Mouse (Mus musculus) intestine, embryonic 16.5 days (tissue): ENCODE measurements at regions not wholly inside any gene's neighbourhood (a gene's known extent, or its start where the extent isn't known, plus 50 kb on each side); places are given as distances from the start of the nearest gene placed in this dataset.

ENCODE experiments used
- ATAC-seq: fragments of 200-750 bp; cut with Nextera tagmentation; 2 replicates; pipeline ENCODE4 v1.8.0; 2017; ENCODE audit warnings: moderate TSS enrichment, moderate library complexity
- H3K27ac ChIP-seq: fragments of 300-500 bp; sonication (generic); 2 replicates; pipeline ENCODE4 v1.5.1; 2014; ENCODE audit warnings: mild to moderate bottlenecking, low read length
- H3K27me3 ChIP-seq: fragments of 300-500 bp; sonication (generic); replicated peaks from 2 replicates; pipeline ENCODE4 v1.6.1; 2014; ENCODE audit warnings: low read length, control low read depth, mixed read lengths; ENCODE audit not compliant: control insufficient read depth, insufficient read depth
- H3K36me3 ChIP-seq: fragments of 300-500 bp; sonication (generic); 2 replicates; pipeline ENCODE4 v1.6.1; 2014; ENCODE audit warnings: low read length, control low read depth; ENCODE audit not compliant: control insufficient read depth, insufficient read depth
- H3K4me1 ChIP-seq: fragments of 300-500 bp; sonication (generic); 2 replicates; pipeline ENCODE4 v1.6.1; 2014; ENCODE audit warnings: low read length, control low read depth, mixed read lengths; ENCODE audit not compliant: control insufficient read depth, insufficient read depth
- H3K4me2 ChIP-seq: fragments of 300-500 bp; sonication (generic); 2 replicates; pipeline ENCODE4 v1.6.1; 2014; ENCODE audit warnings: low read depth, low read length, control low read depth
- H3K4me3 ChIP-seq: fragments of 300-500 bp; sonication (generic); 2 replicates; pipeline ENCODE4 v1.5.1; 2014; ENCODE audit warnings: mild to moderate bottlenecking, low read length
- H3K9ac ChIP-seq: fragments of 300-500 bp; sonication (generic); 2 replicates; pipeline ENCODE4 v1.6.1; 2014; ENCODE audit warnings: low read depth, low read length
- H3K9me3 ChIP-seq: fragments of 300-500 bp; sonication (generic); 2 replicates; pipeline ENCODE4 v1.6.1; 2016; ENCODE audit warnings: low read length, control low read depth; ENCODE audit not compliant: control insufficient read depth
- WGBS: fragments of 180-500 bp; shearing (Covaris S2); extraction: QIAGEN DNeasy Blood & Tissue Kit; methylation state at CpG from one replicate; pipeline ENCODE4 v1.1.7; 2014; 5-methylcytosine and 5-hydroxymethylcytosine counted together

DNA sequence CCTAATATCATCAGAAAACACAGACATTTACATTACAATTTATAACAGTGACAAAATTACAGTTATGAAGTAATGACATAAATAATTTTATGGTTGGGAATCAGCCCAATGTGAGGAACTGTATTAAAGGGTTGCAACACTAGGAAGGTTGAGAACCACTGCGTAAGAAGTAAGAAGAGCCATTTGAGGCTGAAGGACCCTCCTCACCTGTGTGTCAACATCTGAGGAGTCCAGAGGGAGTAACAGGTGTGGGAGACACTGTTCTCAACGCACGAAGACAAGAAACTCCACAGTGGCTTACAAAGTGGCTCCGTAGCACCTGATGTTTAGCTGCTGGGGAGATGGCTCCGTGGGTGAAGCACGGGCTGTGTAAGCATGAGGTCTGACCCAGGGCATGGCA, 88.5 kb upstream of the Ercc6l2 start:
- no peak overlapping the region for H3K4me2 ChIP-seq
- H3K36me3 ChIP-seq: no peaks in the 10 kb centered on the region
- H3K27ac ChIP-seq: no peak overlapping the region
- no peak for ATAC-seq
- no peak overlapping the region for H3K4me3 ChIP-seq
- no peaks in the 10 kb centered on the region for H3K27me3 ChIP-seq
- WGBS: 83% methylated on average over 6 of the region's 6 CpGs
- H3K9ac ChIP-seq: no peak overlapping the region
- no peaks in the 10 kb centered on the region for H3K9me3 ChIP-seq
- 0 out of 2 replicates have a peak, but pooled peaks cover 5% of the 10 kb centered on the region for H3K4me1 ChIP-seq

DNA sequence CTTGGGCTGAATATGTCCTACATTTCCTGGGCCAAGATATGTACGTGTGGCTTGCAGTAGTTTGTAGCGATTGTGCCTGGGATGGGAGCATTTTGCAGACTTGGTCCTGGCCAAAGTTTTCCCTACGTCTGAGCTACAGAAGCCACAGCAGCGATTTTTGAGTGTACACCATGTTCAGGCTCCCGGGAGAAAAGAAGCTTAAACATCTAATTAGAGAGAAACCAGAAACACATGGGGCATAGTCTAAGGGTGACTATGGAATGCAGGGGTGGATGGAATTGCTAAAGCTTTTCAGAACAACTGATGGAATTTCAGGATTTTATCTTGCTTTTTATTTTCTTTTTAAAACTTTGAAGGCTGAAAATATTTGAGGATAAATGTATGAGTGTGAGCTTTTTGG, 79.3 kb upstream of the Ercc6l2 start:
- 80% methylated on average over 5 of the region's 5 CpGs for WGBS
- Histone ChIP-seq H3K4me1 (no peaks in the 10 kb centered on the region), H3K27me3 (no peaks in the 10 kb centered on the region), H3K36me3 (no peaks in the 10 kb centered on the region), H3K9ac (no peak overlapping the region), H3K9me3 (no peaks in the 10 kb centered on the region), H3K27ac (no peak overlapping the region), H3K4me3 (no peak overlapping the region), H3K4me2 (no peak overlapping the region)
- no peak for ATAC-seq

DNA sequence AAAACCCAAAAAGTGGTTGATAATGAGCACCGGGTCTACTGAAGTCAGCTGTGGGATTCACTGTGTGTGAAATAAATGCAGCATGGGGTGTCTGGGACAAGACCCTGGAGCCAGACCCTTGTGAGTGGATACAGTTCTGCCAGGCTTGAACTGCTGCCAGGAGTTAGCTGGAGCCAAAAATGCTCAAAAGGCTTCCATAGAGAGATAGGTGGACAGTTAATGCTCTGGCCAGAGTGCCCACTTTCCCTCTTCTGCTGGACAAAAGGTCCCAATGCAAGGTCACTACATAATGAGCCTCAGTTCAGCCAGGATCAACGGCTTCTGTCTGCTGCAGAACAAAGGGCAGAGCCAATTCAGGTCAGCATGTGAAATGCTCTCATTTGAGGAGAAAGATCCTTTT, 73.2 kb upstream of the Ercc6l2 start:
- ATAC-seq: no peak
- Histone ChIP-seq H3K27me3 (no peaks in the 10 kb centered on the region), H3K9me3 (no peaks in the 10 kb centered on the region), H3K4me1 (no peaks in the 10 kb centered on the region), H3K36me3 (no peaks in the 10 kb centered on the region), H3K4me2 (no peak overlapping the region), H3K4me3 (no peak overlapping the region), H3K27ac (no peak overlapping the region), H3K9ac (no peak overlapping the region)
- WGBS: 65% methylated on average over 2 of the region's 2 CpGs

DNA sequence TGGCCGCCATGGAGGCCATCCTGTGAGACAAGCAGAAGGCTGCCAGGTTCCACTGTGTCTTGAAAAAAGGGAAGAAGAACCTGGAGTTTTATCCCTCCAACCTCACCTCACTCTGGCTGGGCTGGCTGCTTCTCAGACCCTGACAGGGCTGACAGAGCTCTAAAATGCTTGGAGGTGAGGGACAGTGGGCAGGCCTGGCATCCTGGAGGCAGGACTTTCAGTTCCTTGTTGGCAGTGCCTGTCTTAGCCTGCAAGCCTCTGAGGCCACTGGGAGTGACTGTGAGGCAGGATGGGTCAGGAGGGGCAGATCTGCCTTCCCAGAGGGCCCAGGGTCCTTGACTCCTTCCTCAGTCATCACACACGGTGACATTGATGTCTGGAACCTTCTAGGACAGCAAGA, 66.3 kb upstream of the Ercc6l2 start:
- Histone ChIP-seq H3K27ac (no peak overlapping the region), H3K9me3 (no peaks in the 10 kb centered on the region), H3K36me3 (no peaks in the 10 kb centered on the region), H3K4me1 (no peaks in the 10 kb centered on the region), H3K4me3 (no peak overlapping the region), H3K4me2 (no peak overlapping the region), H3K9ac (no peak overlapping the region), H3K27me3 (no peaks in the 10 kb centered on the region)
- no peak for ATAC-seq
- 84% methylated on average over 2 of the region's 2 CpGs for WGBS

DNA sequence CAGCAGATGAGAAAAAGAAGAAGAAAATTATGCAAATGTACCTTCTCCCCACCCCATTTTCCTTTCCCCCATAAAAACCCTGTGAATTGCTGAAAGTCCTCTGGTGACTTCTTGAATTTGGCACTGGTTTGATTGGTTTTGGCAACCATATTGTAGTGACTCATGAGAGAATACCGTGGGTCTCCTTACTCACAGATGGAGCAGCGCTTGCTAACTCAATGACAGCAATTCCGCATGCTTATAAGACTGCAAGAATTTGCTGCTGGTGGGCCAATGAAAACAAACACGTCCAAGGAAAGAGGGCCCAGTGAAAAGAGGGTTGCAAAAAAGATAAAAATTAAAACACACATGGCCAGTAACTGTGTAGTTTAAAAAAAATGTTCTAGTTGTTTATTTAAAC, 65.0 kb upstream of the Ercc6l2 start:
- Histone ChIP-seq H3K36me3 (no peaks in the 10 kb centered on the region), H3K4me1 (no peaks in the 10 kb centered on the region), H3K9ac (no peak overlapping the region), H3K4me2 (no peak overlapping the region), H3K4me3 (no peak overlapping the region), H3K27ac (no peak overlapping the region), H3K9me3 (no peaks in the 10 kb centered on the region), H3K27me3 (no peaks in the 10 kb centered on the region)
- 68% methylated on average over 4 of the region's 4 CpGs for WGBS
- ATAC-seq: no peak

DNA sequence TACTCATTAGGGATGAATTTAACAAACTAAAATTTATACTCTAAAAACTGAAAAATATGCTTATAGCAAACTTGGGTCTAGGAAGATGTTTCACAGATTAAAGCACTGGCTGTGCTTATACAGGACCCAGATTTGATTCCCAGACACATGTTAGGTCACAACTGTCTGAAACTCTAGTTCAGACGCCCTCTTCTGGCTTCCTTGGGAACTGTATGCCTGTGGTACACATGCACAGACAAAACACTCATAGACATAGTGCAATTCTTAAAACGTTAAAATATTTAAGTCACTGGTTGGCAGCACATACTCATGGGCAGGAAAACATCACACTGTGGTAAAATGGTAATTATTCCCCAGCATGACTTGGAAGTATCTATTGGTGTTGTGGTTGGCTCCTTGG, 63.8 kb upstream of the Ercc6l2 start:
- H3K4me1 ChIP-seq: no peaks in the 10 kb centered on the region
- no peaks in the 10 kb centered on the region for H3K27me3 ChIP-seq
- no peaks in the 10 kb centered on the region for H3K9me3 ChIP-seq
- H3K36me3 ChIP-seq: no peaks in the 10 kb centered on the region
- no peak overlapping the region for H3K4me2 ChIP-seq
- H3K9ac ChIP-seq: no peak overlapping the region
- no peak for ATAC-seq
- no peak overlapping the region for H3K27ac ChIP-seq
- WGBS: 53% methylated on average over 2 of the region's 2 CpGs
- H3K4me3 ChIP-seq: no peak overlapping the region

DNA sequence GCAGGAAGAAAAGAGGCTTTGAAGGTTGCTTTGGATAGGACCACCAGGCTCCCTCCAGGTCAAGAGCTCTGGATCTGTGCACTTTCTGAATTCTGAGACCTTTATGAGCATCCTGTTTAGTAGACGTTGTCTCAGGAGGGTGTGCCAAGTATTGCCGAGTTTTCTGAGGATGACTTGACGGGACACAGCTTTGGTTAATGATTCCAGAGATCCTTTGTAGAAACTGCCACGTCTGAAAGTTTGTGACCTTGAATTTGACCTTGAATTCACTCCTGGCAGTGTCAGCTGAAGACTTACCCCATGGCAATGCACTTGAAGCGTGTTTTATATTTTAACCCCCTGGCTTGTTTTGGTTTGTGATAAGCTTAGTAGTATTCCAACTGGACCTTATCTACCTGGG, 58.0 kb upstream of the Ercc6l2 start:
- no peak overlapping the region for H3K27ac ChIP-seq
- no peak overlapping the region for H3K4me2 ChIP-seq
- H3K4me1 ChIP-seq: no peaks in the 10 kb centered on the region
- 53% methylated on average over 5 of the region's 5 CpGs for WGBS
- no peaks in the 10 kb centered on the region for H3K36me3 ChIP-seq
- H3K9me3 ChIP-seq: 0 out of 2 replicates have a peak, but pooled peaks cover 2% of the 10 kb centered on the region
- H3K27me3 ChIP-seq: no peaks in the 10 kb centered on the region
- no peak overlapping the region for H3K9ac ChIP-seq
- ATAC-seq: no peak
- no peak overlapping the region for H3K4me3 ChIP-seq

DNA sequence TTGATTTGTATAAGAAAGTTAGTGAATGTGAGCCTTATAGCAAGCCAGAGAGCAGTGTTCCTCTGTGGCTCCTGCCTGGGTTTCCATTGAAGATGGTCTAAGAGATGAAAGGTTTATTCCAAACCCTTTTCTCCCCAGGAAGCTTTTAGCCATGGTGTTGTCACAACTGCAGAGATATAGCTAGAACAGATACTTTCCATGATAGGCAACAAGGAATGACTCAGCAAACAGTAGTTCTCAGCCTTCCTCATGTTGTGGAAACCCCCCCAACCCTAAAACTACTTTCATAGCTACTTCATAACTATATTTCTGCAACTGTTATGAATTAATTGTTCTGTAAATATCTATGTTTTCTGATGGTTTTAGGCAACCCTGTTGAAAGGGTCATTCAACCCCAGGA, 53.5 kb upstream of the Ercc6l2 start:
- H3K4me2 ChIP-seq: no peak overlapping the region
- H3K9ac ChIP-seq: no peak overlapping the region
- ATAC-seq: no peak
- H3K4me1 ChIP-seq: no peaks in the 10 kb centered on the region
- H3K36me3 ChIP-seq: no peaks in the 10 kb centered on the region
- H3K27me3 ChIP-seq: no peaks in the 10 kb centered on the region
- no peak overlapping the region for H3K27ac ChIP-seq
- no peak overlapping the region for H3K4me3 ChIP-seq
- H3K9me3 ChIP-seq: 0 out of 2 replicates have a peak, but pooled peaks cover 2% of the 10 kb centered on the region
